Mouse (Mus musculus) ES-E14 (cell line): ENCODE data around the gene Hmgcs2.

Experiments used
- CHD2 ChIP-seq: IDR thresholded peaks from 2 replicates; pipeline ENCODE4 v1.6.1; 2014; ENCODE audit warnings: mild to moderate bottlenecking, low read depth, low read length, inconsistent platforms
- HCFC1 ChIP-seq: IDR thresholded peaks from 2 replicates; pipeline ENCODE4 v1.6.1; 2012; ENCODE audit warnings: low read length, inconsistent platforms, borderline replicate concordance; ENCODE audit not compliant: insufficient read depth
- MAFK ChIP-seq: IDR thresholded peaks from 2 replicates; pipeline ENCODE4 v1.6.1; 2014; ENCODE audit warnings: mild to moderate bottlenecking, low read depth, low read length, inconsistent platforms; ENCODE audit not compliant: insufficient read depth
- ZC3H11A ChIP-seq: IDR thresholded peaks from 2 replicates; pipeline ENCODE4 v1.6.1; 2012; ENCODE audit warnings: low read depth, mild to moderate bottlenecking, inconsistent platforms, low read length, borderline replicate concordance
- ZNF384 ChIP-seq: IDR thresholded peaks from 2 replicates; pipeline ENCODE4 v1.6.1; 2012; ENCODE audit warnings: low read depth, low read length, inconsistent platforms

DNA sequence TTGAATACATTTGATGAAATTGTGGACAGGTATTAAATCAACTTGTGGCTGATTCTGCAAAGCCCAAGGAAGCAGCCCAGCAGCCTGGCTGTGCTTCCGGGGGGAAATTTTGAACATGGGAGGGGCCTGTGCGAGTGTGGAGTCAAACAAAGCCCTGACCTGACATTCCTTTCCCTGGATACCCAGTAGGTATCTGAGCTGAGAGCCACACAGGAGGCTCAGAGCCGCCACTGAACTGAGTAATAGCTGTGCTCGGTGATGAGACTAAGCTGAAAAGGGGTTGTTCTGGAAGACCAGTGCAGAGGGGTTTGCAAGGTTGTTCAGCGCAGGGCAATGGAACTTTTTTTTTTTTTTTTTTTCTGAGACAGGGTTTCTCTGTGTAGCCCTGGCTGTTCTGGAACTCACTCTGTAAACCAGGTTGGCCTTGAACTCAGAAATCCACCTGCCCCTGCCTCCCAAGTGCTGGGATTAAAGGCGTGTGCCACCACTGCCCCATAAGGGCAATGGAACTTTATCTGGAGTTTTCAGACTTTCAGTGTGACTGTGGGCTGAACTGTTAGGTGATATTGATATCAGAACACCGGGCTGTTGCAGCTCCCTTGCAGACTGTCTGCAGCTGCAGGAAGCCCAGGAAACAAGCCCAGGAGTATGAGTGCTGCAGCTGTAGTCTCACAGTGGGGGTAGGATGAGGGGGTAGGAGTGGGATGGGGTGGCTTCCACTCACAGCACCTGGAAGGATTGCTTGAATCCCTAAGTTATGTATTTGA lies 33.1 kb upstream of the Hmgcs2 start:
- TF ChIP-seq ZC3H11A: no peak
- TF ChIP-seq ZNF384: no peak
- no peak for TF ChIP-seq HCFC1
- no peak for TF ChIP-seq CHD2
- TF ChIP-seq MAFK: no peak
